Mouse (Mus musculus) heart, embryonic 16.5 days (tissue): ENCODE measurements at regions not wholly inside any gene's neighbourhood (a gene's known extent, or its start where the extent isn't known, plus 50 kb on each side); places are given as distances from the start of the nearest gene placed in this dataset.

Experiments
- ATAC-seq: fragments of 200-750 bp; cut with Nextera tagmentation; replicated peaks from 2 replicates; pipeline ENCODE4 v1.8.0; 2017; ENCODE audit warnings: moderate number of reproducible peaks; ENCODE audit not compliant: insufficient read depth, low FRiP score; ENCODE audit errors: extremely low read depth
- H3K27ac ChIP-seq: fragments of 300-500 bp; sonication (generic); 2 replicates; pipeline ENCODE4 v1.5.1; 2014; ENCODE audit warnings: mild to moderate bottlenecking, low read length, control low read depth, moderate library complexity
- H3K27me3 ChIP-seq: fragments of 300-500 bp; sonication (generic); 2 replicates; pipeline ENCODE4 v1.6.1; 2014; ENCODE audit warnings: low read length, mixed read lengths; ENCODE audit not compliant: control insufficient read depth, insufficient read depth
- H3K36me3 ChIP-seq: fragments of 300-500 bp; sonication (generic); 2 replicates; pipeline ENCODE4 v1.6.1; 2014; ENCODE audit not compliant: control insufficient read depth, insufficient read depth
- H3K4me1 ChIP-seq: fragments of 300-500 bp; sonication (generic); 2 replicates; pipeline ENCODE4 v1.6.1; 2014; ENCODE audit warnings: low read length, mixed read lengths; ENCODE audit not compliant: control insufficient read depth, insufficient read depth
- H3K4me2 ChIP-seq: fragments of 300-500 bp; sonication (generic); 2 replicates; pipeline ENCODE4 v1.6.1; 2014; ENCODE audit warnings: low read depth, mild to moderate bottlenecking, control low read depth, low read length
- H3K4me3 ChIP-seq: fragments of 300-500 bp; sonication (generic); 2 replicates; pipeline ENCODE4 v1.5.1; 2014; ENCODE audit warnings: mild to moderate bottlenecking, control low read depth, low read length
- H3K9ac ChIP-seq: fragments of 300-500 bp; sonication (generic); 2 replicates; pipeline ENCODE4 v1.6.1; 2014; ENCODE audit warnings: low read length, control low read depth
- H3K9me3 ChIP-seq: fragments of 300-500 bp; sonication (generic); replicated peaks from 2 replicates; pipeline ENCODE4 v1.6.1; 2016; ENCODE audit warnings: low read length; ENCODE audit not compliant: control insufficient read depth
- WGBS: fragments of 180-500 bp; shearing (Covaris S2); extraction: QIAGEN DNeasy Blood & Tissue Kit; methylation state at CpG from one replicate; pipeline ENCODE4 v1.1.7; 2014; 5-methylcytosine and 5-hydroxymethylcytosine counted together

DNA sequence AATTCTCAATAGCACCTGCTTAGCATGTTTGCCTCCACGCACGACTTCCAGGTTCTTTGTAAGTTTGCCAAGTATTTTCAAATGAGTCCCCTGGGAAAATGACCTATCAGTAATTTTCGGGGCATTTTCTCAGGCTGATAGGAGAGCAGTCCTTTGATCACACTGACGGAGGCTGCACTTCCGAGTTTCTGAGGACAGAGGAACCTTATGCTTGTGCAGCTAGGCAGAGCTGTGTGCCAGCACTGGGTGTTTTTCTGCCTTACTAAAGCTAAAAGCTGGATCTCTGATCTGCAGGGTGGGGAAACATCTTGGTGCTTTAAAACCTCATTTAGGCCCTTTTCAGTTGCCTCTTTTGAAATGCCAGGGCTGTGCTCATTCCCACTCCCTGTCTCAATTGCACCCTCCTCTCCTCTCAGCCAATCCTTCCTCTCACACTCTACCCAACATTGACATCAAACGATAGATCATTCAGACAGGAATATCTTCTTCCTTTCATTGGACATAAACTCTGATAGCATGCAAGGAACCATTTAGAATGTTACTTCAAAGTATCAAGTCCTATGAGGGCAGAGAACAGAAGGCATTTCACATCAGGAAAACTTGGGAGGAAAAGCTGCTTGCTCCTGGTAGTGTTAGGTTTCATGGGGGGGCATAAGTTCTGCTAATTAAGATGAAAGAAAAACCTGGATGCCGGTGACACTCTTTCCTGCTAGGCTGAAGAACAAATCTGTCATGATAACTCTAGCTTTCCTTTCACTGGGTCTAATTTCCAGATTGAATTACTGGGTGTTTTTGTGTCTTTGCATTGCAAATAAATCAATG lies 95.3 kb downstream of the Lurap1l start:
- Histone ChIP-seq H3K27me3 (no peaks in the 10 kb centered on the region), H3K36me3 (no peaks in the 10 kb centered on the region), H3K4me2 (no peak overlapping the region), H3K4me3 (no peak overlapping the region), H3K9me3 (peaks cover 1% of the 10 kb centered on the region), H3K9ac (no peak overlapping the region), H3K27ac (no peak overlapping the region), H3K4me1 (no peaks in the 10 kb centered on the region)
- 38% methylated on average over 7 of the region's 7 CpGs for WGBS
- ATAC-seq: no peak

DNA sequence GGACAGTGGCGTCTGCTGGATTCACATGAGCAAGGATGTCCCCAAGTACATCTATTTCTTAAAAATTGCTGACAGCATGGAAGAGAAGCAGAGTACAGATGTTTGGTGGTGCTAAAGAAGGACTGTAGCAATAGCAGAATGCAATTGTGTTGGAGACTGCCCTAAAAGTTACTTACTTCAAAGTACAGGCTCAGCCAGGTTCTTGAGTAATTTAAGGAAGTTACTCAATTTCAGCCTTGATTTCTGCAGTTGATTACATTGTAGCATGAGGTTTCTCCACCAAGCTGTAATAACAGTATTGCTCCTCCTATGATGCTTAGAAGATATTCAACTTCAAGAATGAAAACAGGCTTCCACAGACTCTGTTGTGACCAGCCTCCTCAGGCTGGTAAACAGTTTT lies 96.1 kb downstream of the Lurap1l start:
- Histone ChIP-seq H3K4me1 (no peaks in the 10 kb centered on the region), H3K9ac (no peak overlapping the region), H3K4me2 (no peak overlapping the region), H3K27ac (no peak overlapping the region), H3K36me3 (no peaks in the 10 kb centered on the region), H3K9me3 (no peaks in the 10 kb centered on the region; the same call in 1 of the 2 replicates), H3K4me3 (no peak overlapping the region), H3K27me3 (no peaks in the 10 kb centered on the region)
- ATAC-seq: no peak
- WGBS: 90% methylated on average over 1 of the region's 1 CpGs

DNA sequence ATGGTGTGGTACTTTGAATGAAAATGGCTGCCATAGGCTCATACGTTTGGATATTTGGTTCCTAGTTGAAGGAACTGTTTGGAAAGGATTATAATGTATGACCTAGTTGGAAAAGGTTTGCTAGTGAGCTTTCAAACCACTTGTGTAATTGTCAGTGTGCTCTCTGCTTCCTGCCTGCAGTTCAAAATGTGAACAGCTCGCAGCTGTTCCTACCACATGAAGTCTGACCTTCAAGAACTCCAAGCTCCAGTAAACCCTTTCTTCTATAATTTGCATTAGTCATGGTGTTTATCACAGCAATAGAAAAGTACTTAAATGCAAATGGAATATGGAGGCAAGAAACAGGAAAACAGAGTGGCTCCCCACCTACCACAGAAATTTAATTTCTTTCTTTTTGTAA lies 111.4 kb downstream of the Lurap1l start:
- 74% methylated on average over 2 of the region's 2 CpGs for WGBS

DNA sequence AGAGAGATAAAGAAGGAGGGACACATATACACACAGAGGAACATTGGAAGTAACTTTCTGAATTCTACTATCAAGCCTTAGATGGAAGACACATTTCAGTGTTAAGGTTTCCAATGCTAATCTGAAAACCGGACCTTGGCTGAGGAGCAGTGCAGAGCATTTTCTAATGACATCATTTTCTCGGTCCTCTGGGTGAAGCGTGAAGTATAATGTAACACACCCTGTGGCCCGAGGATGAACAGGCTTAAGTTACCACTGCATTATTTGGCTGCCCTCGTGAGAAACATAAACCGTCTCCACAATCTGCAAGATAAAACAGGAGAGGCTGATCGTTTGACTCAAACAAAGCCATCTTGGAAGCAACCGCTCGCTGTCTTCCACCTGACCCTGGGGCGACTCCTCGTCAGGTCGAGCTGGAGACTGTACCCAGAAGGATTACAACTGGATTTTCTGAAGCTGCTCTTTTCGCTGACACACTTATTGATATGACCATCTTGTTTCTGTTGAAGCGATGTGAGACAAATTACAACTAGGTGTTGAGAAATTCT lies 113.1 kb downstream of the Lurap1l start:
- Histone ChIP-seq H3K4me2 (no peak overlapping the region), H3K9me3 (no peaks in the 10 kb centered on the region), H3K27me3 (no peaks in the 10 kb centered on the region), H3K9ac (no peak overlapping the region), H3K4me3 (no peak overlapping the region), H3K27ac (no peak overlapping the region), H3K4me1 (no peaks in the 10 kb centered on the region), H3K36me3 (no peaks in the 10 kb centered on the region)
- 55% methylated on average over 14 of the region's 14 CpGs for WGBS
- ATAC-seq: no peak

More for the DNA sequence above, 111.4 kb downstream of the Lurap1l start:
- H3K36me3 ChIP-seq: no peaks in the 10 kb centered on the region
- no peak overlapping the region for H3K4me3 ChIP-seq
- H3K9me3 ChIP-seq: no peaks in the 10 kb centered on the region
- no peak overlapping the region for H3K9ac ChIP-seq
- ATAC-seq: no peak
- no peaks in the 10 kb centered on the region for H3K27me3 ChIP-seq
- H3K27ac ChIP-seq: no peak overlapping the region
- H3K4me2 ChIP-seq: no peak overlapping the region
- no peaks in the 10 kb centered on the region for H3K4me1 ChIP-seq

DNA sequence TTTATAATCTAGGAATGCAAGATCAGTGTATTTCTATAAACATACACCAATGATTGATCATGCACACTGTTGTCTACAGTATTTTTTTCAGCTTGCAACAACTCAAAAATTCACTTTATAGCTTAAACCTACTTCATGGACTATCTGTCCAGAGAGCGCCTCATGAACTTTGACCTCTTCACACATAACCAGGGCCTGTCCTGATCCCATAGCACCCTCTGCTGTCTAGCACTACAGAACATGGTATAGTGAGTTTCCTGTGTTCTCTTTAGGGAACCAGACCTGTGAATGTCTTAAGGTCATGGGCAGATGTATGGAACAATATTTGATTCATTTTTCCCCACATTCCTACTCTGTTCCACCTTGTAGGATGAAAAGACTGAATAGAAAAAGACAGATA lies 117.1 kb downstream of the Lurap1l start:
- Histone ChIP-seq H3K4me3 (no peak overlapping the region), H3K4me2 (no peak overlapping the region), H3K9me3 (no peaks in the 10 kb centered on the region), H3K27ac (no peak overlapping the region), H3K36me3 (no peaks in the 10 kb centered on the region), H3K9ac (no peak overlapping the region), H3K27me3 (no peaks in the 10 kb centered on the region), H3K4me1 (no peaks in the 10 kb centered on the region)
- 89% methylated on average over 1 of the region's 1 CpGs for WGBS
- ATAC-seq: no peak

DNA sequence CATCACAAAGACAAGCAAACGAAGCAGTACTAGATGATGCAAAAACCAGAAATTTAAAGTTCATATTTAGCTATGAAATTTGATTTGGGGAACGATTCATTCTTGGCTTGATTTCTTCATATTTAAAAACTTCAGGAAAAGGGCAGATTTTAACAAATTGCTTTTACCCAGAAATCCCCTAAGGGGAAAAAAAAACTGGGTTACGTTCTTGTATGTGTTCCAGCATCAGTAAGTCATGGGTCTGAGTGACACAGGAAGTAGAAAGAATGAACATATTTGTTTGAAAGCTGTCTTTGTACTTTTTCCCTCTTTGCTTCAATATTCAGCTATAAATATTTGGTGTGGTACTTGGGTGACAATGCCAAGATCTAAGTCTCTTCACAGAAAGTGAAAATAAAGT lies 120.2 kb downstream of the Lurap1l start:
- Histone ChIP-seq H3K27me3 (no peaks in the 10 kb centered on the region), H3K9ac (no peak overlapping the region), H3K27ac (no peak overlapping the region), H3K9me3 (no peaks in the 10 kb centered on the region), H3K36me3 (no peaks in the 10 kb centered on the region), H3K4me2 (no peak overlapping the region), H3K4me1 (no peaks in the 10 kb centered on the region), H3K4me3 (no peak overlapping the region)
- no peak for ATAC-seq
- 65% methylated on average over 3 of the region's 3 CpGs for WGBS

DNA sequence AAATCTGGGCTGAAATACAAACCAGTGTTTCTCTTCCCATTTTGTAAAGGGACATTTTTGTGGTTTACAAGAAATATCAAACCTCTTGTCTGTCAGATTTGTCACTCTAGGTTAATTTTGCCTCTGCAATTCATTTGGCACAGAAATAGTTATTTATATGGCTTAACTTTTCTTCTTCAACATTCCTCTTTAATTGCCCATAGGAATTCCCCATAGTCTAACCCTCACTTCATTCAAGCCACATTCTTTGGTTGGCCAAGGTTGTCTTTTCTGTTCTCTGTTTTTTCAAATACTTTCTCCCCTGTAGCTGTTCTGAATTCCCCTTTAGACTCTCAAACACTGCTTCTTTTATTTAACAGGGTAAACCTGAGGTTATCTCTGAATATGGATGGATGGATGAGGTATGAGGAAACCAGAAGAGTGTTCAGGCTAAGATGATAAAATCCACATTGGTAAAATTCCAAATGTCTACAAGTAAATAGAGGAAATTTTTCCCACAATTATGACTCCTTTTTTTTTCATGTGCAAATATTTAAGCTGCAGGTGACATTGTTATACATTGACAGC lies 127.0 kb downstream of the Lurap1l start:
- no peak overlapping the region for H3K4me2 ChIP-seq
- no peak overlapping the region for H3K9ac ChIP-seq
- no peaks in the 10 kb centered on the region for H3K27me3 ChIP-seq
- no peaks in the 10 kb centered on the region for H3K4me1 ChIP-seq
- H3K27ac ChIP-seq: no peak overlapping the region
- H3K9me3 ChIP-seq: no peaks in the 10 kb centered on the region
- ATAC-seq: no peak
- H3K36me3 ChIP-seq: no peaks in the 10 kb centered on the region
- H3K4me3 ChIP-seq: no peak overlapping the region

DNA sequence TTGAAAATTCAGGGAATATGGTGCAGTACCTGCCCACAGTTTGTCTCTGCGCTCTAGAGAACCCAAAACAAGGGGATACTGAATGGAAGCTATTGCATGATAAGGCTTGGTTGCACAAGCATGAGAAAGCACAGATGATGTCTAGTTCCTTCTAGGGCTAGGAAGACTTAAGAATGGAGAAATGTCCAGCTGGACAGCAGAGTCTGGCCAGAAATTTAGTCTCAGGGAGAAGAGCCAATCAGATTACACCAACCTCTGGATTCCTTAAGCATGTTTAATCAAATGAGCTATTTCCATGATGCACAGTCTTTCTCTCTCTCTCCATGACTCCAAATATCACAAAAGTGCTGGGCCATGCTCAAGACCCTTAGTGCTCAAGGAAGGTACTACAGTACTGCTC lies 147.8 kb downstream of the Lurap1l start:
- Histone ChIP-seq H3K4me2 (no peak overlapping the region), H3K36me3 (no peaks in the 10 kb centered on the region), H3K27me3 (no peaks in the 10 kb centered on the region), H3K27ac (no peak overlapping the region), H3K9ac (no peak overlapping the region), H3K4me1 (no peaks in the 10 kb centered on the region), H3K9me3 (no peaks in the 10 kb centered on the region), H3K4me3 (no peak overlapping the region)
- WGBS: 84% methylated on average over 1 of the region's 1 CpGs
- no peak for ATAC-seq

DNA sequence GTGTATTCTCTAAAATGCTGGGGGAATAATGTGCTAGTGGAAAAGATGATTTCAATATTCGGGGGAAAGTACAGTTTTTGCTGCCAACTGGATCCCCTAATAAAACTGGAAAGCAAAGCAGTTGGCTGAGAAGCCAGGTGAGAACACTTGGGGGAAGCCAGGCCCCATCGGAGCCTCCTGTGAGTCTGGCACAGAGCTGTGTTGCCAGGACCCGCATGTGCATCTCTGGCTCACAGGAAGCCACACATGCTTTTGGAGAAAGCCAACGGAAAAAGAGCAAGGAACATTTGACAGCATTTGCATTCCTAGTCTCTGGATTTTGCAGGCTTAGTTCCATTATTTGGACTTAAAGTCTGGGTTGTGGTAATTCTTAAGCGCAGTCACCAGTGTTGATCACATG lies 148.4 kb downstream of the Lurap1l start:
- no peak; the same call in 1 of the 2 replicates for ATAC-seq
- no peak overlapping the region for H3K4me2 ChIP-seq
- no peak overlapping the region for H3K9ac ChIP-seq
- no peaks in the 10 kb centered on the region for H3K9me3 ChIP-seq
- no peak overlapping the region for H3K27ac ChIP-seq
- WGBS: 75% methylated on average over 5 of the region's 5 CpGs
- no peak overlapping the region for H3K4me3 ChIP-seq
- H3K4me1 ChIP-seq: no peaks in the 10 kb centered on the region
- H3K27me3 ChIP-seq: no peaks in the 10 kb centered on the region
- no peaks in the 10 kb centered on the region for H3K36me3 ChIP-seq
